Mouse (Mus musculus) ovary, postnatal 36 days (tissue): ENCODE measurements around the gene Pelo.

Experiments used
- DNase-seq: peaks from one replicate; pipeline ENCODE4 v3.0.0; 2022; ENCODE audit warnings: low spot score, mixed read lengths

Gene Pelo

GRCm38 (mm10) chr13:115096216-115096615, 6.2 kb upstream of the Pelo start:
- DNase-seq: no peak

- no peak for DNase-seq
Measured at GRCm38 (mm10) chr13:115095392-115095791, 5.4 kb upstream of the Pelo start.

- no peak for DNase-seq
Measured at GRCm38 (mm10) chr13:115091511-115091910, 1.5 kb upstream of the Pelo start.

GRCm38 (mm10) chr13:115090977-115091445, 1.0 kb upstream of the Pelo start:
- no peak for DNase-seq

- peak; percentile 27 for DNase-seq
Measured at GRCm38 (mm10) chr13:115089395-115090025, 476 bp downstream of the Pelo start.

- DNase-seq: no peak
Measured at GRCm38 (mm10) chr13:115089020-115089394, 979 bp downstream of the Pelo start.

- DNase-seq: no peak
Measured at GRCm38 (mm10) chr13:115085974-115086373, 4.0 kb downstream of the Pelo start.

GRCm38 (mm10) chr13:115082339-115082738, 7.6 kb downstream of the Pelo start:
- no peak for DNase-seq

- DNase-seq: no peak
Measured at GRCm38 (mm10) chr13:115079996-115080585, 9.9 kb downstream of the Pelo start.

- no peak for DNase-seq
Measured at GRCm38 (mm10) chr13:115078997-115079685, 10.8 kb downstream of the Pelo start.

GRCm38 (mm10) chr13:115077346-115078134, 12.4 kb downstream of the Pelo start:
- no peak for DNase-seq

GRCm38 (mm10) chr13:115072386-115072785, 17.6 kb downstream of the Pelo start:
- no peak for DNase-seq

- no peak for DNase-seq
Measured at GRCm38 (mm10) chr13:115071431-115071830, 18.6 kb downstream of the Pelo start.

- no peak for DNase-seq
Measured at GRCm38 (mm10) chr13:115067968-115068330, 22.0 kb downstream of the Pelo start.

- no peak for DNase-seq
Measured at GRCm38 (mm10) chr13:115067324-115067967, 22.5 kb downstream of the Pelo start.

GRCm38 (mm10) chr13:115057555-115057954, 32.4 kb downstream of the Pelo start:
- DNase-seq: no peak

- no peak for DNase-seq
Measured at GRCm38 (mm10) chr13:115054783-115055182, 35.2 kb downstream of the Pelo start.

- no peak for DNase-seq
Measured at GRCm38 (mm10) chr13:115052568-115052967, 37.4 kb downstream of the Pelo start.

GRCm38 (mm10) chr13:115050660-115051559, 39.1 kb downstream of the Pelo start:
- DNase-seq: no peak

GRCm38 (mm10) chr13:115042652-115043051, 47.3 kb downstream of the Pelo start:
- no peak for DNase-seq
